ENCODE assay signal across 9 mouse cellular contexts in the genomic region with DNA sequence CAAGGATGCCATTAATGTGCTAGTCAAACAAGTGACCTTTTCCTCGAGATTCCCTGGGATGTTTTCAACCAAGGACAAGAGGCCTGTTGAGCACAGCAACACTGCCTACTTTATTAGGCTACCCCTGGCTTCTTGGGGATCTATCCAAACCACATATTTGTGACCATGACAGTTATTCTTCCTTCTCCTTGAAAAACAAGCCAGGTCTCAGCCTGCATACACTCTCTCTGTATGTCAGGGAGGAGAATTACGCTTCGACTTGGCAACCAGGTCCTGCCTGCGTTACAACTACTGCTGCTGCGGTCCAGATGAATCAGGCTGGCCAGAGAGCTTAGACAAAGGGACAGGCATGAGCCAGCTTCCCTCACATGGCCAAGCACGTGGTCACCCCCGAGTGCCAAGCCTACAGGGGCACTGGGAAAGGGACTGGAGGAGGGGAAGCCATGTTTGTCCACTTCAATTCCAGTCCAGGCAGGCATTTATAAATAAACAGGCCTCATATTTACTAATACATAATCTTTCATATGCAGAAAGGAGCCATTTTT.
DNase-seq lines count a peak whose midpoint lies in the region; ATAC-seq and TF ChIP-seq lines count a peak whose summit lies in the region.
"Had no signal": no experiment of that assay in that cellular context is flagged by ENCODE, and none has a peak within 500 bp of the region (broad histone marks: within the 10 kb centered on the region; RNA-seq: fewer than 3 reads in every experiment).

No protein-coding gene starts in this region.

- intact Hi-C loops in heart, postnatal 25 days (cut with DNase I): loop anchor here (5.0 kb wide), 1 partner anchor 50 kb away; no protein-coding TSS in a partner anchor
- intact Hi-C loops in left cerebral cortex, postnatal 25 days (cut with DNase I): no loop called here

- H3K4me2 ChIP-seq in lung, postnatal 0 days (replicated peaks; ENCODE audit: low read depth, low read length): no peak overlapping the region
- H3K4me2 ChIP-seq: limb, embryonic 15.5 days had no signal

- H3K27me3 ChIP-seq in lung, postnatal 0 days (replicated peaks; ENCODE audit: insufficient read depth, low read length): no peaks in the 10 kb centered on the region
- H3K27me3 ChIP-seq: limb, embryonic 15.5 days had no signal

- WGBS in lung, postnatal 0 days: 80% methylated on average over 7 of the region's 7 CpGs

- TF ChIP-seq EP300 in lung, postnatal 0 days (IDR thresholded peaks at IDR 0.05): no peak

- H3K9ac ChIP-seq in lung, postnatal 0 days (replicated peaks; ENCODE audit: low read depth): no peak overlapping the region
- H3K9ac ChIP-seq: limb, embryonic 15.5 days had no signal

- H3K36me3 ChIP-seq in lung, postnatal 0 days (ENCODE audit: insufficient read depth, low read length): no peaks in the 10 kb centered on the region; the same call in 1 of the 2 replicates

- no peak overlapping the region for H3K27ac ChIP-seq in lung, postnatal 0 days (ENCODE audit: low read length)
- H3K27ac ChIP-seq: limb, embryonic 15.5 days had no signal

- H3K4me3 ChIP-seq in lung, postnatal 0 days (ENCODE audit: low read depth, low read length): no peak overlapping the region
- H3K4me3 ChIP-seq: erythroblast, embryonic 14.5 days; limb, embryonic 15.5 days had no signal

- no peak for TF ChIP-seq CTCF in lung, postnatal 0 days (IDR thresholded peaks at IDR 0.05)

- H3K9me3 ChIP-seq in lung, postnatal 0 days (ENCODE audit: low read length): no peaks in the 10 kb centered on the region
- H3K9me3 ChIP-seq: limb, embryonic 15.5 days had no signal

- ATAC-seq in lung, postnatal 0 days: no peak

- peak; percentile 8 to 20 for DNase-seq in lung, adult 18-20 months
- DNase-seq in lung, postnatal 0 days (ENCODE audit: low spot score): no peak
- peak; percentile 7 for DNase-seq in cerebellum, adult 11-12 months
- DNase-seq in heart, postnatal 25 days (ENCODE audit: low spot score): peak; percentile 66
- peak; percentile 36 to 46 for DNase-seq in left cerebral cortex, postnatal 25 days (ENCODE audit: low spot score in 2 of 2)
- no peak for DNase-seq in spleen, postnatal 4 days (ENCODE audit: low spot score in 2 of 2)
- no peak for DNase-seq in yolk sac, embryonic 10.5 days (ENCODE audit: low spot score)

- H3K4me1 ChIP-seq in lung, postnatal 0 days (ENCODE audit: insufficient read depth, low read depth, low read length): no peaks in the 10 kb centered on the region

Comparison
In these comparisons a context has a peak if more than half of its experiments do, and no peak if none do; other contexts are left out.
1. DNase-seq: peak in lung, adult 18-20 months (2 of 2), cerebellum, adult 11-12 months (single experiment), heart, postnatal 25 days (single experiment) and left cerebral cortex, postnatal 25 days (2 of 2); none in lung, postnatal 0 days (single experiment), spleen, postnatal 4 days (0 of 2) and yolk sac, embryonic 10.5 days (single experiment).